Mouse (Mus musculus): ENCODE measurements around the gene Zfp965. TPM values are rescaled to one million over a fixed set of nuclear protein-coding genes. Genes with fewer than 3 reads are reported as not detected.
"Not testable (repeated sequence)": the region's sequence is repeated elsewhere in the genome, so short reads cannot be mapped to it uniquely, and the experiment has no call there.

The Zfp965 gene
- polyA plus RNA-seq (2015; fragmentation: Nextera tagmentation; extraction: Ambion mirVana), result 5.5 and 8.1 TPM in 2 replicates

DNA sequence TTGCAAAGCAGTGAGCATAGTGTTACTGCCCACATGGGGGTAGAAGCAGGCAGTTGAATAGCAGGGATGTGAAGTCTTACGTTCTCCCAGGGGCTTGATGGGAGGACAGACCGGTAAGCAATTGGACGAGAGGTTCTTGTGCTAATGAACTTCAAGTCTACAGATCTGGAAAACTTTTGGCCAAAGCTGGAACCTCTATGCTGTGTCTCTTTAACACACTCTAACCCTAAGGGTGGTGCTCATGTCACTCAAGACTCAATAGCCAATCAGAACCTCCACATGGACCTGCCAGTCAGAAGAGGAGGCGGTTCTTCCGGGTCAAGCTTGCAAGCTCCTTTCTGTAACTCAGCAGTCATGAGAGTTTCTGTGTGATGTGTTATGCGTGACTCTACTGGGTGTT, at the start of gene Zfp965:
Gene Zfp965, plus strand, starts transcription at position 301 of the 400 bp plus-strand sequence.
- WGBS, result no CpG with 5 or more reads among the region's 6 CpGs
- not testable (repeated sequence) for ATAC-seq (replicated peaks); H3K9me3 ChIP-seq; H3K9ac ChIP-seq; H3K36me3 ChIP-seq (replicated peaks); H3K4me2 ChIP-seq; H3K4me3 ChIP-seq; H3K27me3 ChIP-seq (replicated peaks); H3K27ac ChIP-seq; H3K4me1 ChIP-seq

DNA sequence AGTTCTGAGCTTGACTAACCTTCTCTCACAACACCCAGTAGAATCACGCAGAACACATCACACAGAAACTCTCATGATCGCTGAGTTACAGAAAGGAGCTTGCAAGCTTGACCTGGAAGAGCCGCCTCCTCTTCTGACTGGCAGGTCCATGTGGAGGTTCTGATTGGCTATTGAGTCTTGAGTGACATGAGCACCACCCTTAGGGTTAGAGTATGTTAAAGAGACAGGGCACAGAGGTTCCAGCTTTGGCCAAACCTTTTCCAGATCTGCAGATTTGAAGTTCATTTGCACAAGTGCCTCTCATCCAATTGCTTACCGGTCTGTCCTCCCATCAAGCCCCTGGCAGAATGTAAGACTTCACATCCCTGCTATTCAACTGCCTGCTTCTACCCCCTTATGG, 34.1 kb upstream of the Zfp965 start, which contains the start of gene Gm4724:
Gene Gm4724, minus strand, starts transcription at position 101 of the 400 bp plus-strand sequence.
- H3K9me3 ChIP-seq; H3K36me3 ChIP-seq (replicated peaks); H3K4me2 ChIP-seq; H3K9ac ChIP-seq; H3K27me3 ChIP-seq (replicated peaks); H3K4me3 ChIP-seq; ATAC-seq (replicated peaks); H3K27ac ChIP-seq; H3K4me1 ChIP-seq: not testable (repeated sequence)
- no CpG with 5 or more reads among the region's 4 CpGs for WGBS

Other genes starting within 250 kb of the Zfp965 start
- 1.8 and 2.0 TPM in 2 replicates for gene Gm14440, start 194.9 kb upstream of the Zfp965 start, polyA plus RNA-seq (2015; fragmentation: Nextera tagmentation; extraction: Ambion mirVana)
- 16.9 and 19.0 TPM in 2 replicates for gene Gm4631, start 131.8 kb upstream of the Zfp965 start, polyA plus RNA-seq (2015; fragmentation: Nextera tagmentation; extraction: Ambion mirVana)
- 3.9 and 4.6 TPM in 2 replicates for gene Zfp968, start 97.5 kb upstream of the Zfp965 start, polyA plus RNA-seq (2015; fragmentation: Nextera tagmentation; extraction: Ambion mirVana)
- 7.2 and 19.0 TPM in 2 replicates for gene Gm4724, start 34.2 kb upstream of the Zfp965 start, polyA plus RNA-seq (2015; fragmentation: Nextera tagmentation; extraction: Ambion mirVana)
- not detected in 2 replicates for gene Gm11007, start 174.0 kb downstream of the Zfp965 start, polyA plus RNA-seq (2015; fragmentation: Nextera tagmentation; extraction: Ambion mirVana)
- 10.8 and 11.6 TPM in 2 replicates for gene Zfp969, start 233.7 kb downstream of the Zfp965 start, polyA plus RNA-seq (2015; fragmentation: Nextera tagmentation; extraction: Ambion mirVana)

All from midbrain, embryonic 15.5 days (tissue).